Mouse (Mus musculus) thymus, postnatal 0 days (tissue): ENCODE measurements around the gene AF067063. TPM values are rescaled to one million over a fixed set of nuclear protein-coding genes. Genes with fewer than 3 reads are reported as not detected.
"Not testable (repeated sequence)": the region's sequence is repeated elsewhere in the genome, so short reads cannot be mapped to it uniquely, and the experiment has no call there.

Experiments used
- DNase-seq: peaks from one replicate; pipeline ENCODE4 v3.0.0-alpha.2; 2015; ENCODE audit warnings: low spot score
- polyA plus RNA-seq: library from polyadenylated mRNA; unstranded; fragments of >200 nt; fragmentation: Nextera tagmentation; extraction: Ambion mirVana; gene quantifications from 2 replicates; pipeline ENCODE4 v1.2.1, GENCODE M21; 2015

The AF067063 gene
- not detected in 2 replicates for polyA plus RNA-seq

GRCm38 (mm10) chr13:119830116-119830515 lies at the start of gene AF067063:
AF067063 (minus strand) TSS chr13:119830216.
- DNase-seq = not testable (repeated sequence)

GRCm38 (mm10) chr13:119864395-119864999 lies 34.5 kb upstream of the AF067063 start:
- not testable (repeated sequence) for DNase-seq

- not testable (repeated sequence) for DNase-seq
These were observed 32.4 kb upstream of the AF067063 start for GRCm38 (mm10) chr13:119862399-119862798.

GRCm38 (mm10) chr13:119839982-119840381 lies 10.0 kb upstream of the AF067063 start:
- DNase-seq = peak; percentile 2

GRCm38 (mm10) chr13:119837719-119838337 lies 7.8 kb upstream of the AF067063 start:
- peak; percentile 35 for DNase-seq

GRCm38 (mm10) chr13:119836324-119836811 lies 6.4 kb upstream of the AF067063 start:
- DNase-seq = peak; percentile 3

- peak; percentile 46 for DNase-seq
These were observed 5.5 kb upstream of the AF067063 start, which contains the start of gene D13Ertd608e for GRCm38 (mm10) chr13:119835320-119836056. D13Ertd608e (plus strand) TSS chr13:119836006.

GRCm38 (mm10) chr13:119817579-119818206 lies 12.3 kb downstream of the AF067063 start:
- no peak for DNase-seq

- DNase-seq = no peak
These were observed 13.2 kb downstream of the AF067063 start for GRCm38 (mm10) chr13:119816798-119817197.

- DNase-seq = no peak
These were observed 20.0 kb downstream of the AF067063 start for GRCm38 (mm10) chr13:119810031-119810430.

- DNase-seq = no peak
These were observed 21.1 kb downstream of the AF067063 start for GRCm38 (mm10) chr13:119808937-119809336.

- no peak for DNase-seq
These were observed 32.4 kb downstream of the AF067063 start for GRCm38 (mm10) chr13:119797656-119798055.

- DNase-seq = no peak
These were observed 37.1 kb downstream of the AF067063 start for GRCm38 (mm10) chr13:119792791-119793404.

- peak; percentile 5 for DNase-seq
These were observed 38.4 kb downstream of the AF067063 start for GRCm38 (mm10) chr13:119791580-119792135.

- peak; percentile 98 for DNase-seq
These were observed 39.0 kb downstream of the AF067063 start, which contains the start of gene Zfp131 for GRCm38 (mm10) chr13:119790761-119791579. Zfp131 (minus strand) TSS chr13:119790889.

- DNase-seq = peak; percentile 72
These were observed 39.9 kb downstream of the AF067063 start for GRCm38 (mm10) chr13:119789851-119790717.

GRCm38 (mm10) chr13:119783581-119783980 lies 46.4 kb downstream of the AF067063 start:
- no peak for DNase-seq
